Mouse (Mus musculus) megakaryocyte-erythroid progenitor cell, adult 5 weeks (primary cell): Measurements from ENCODE around the gene Gprasp1. TPM values are rescaled to one million over a fixed set of nuclear protein-coding genes. Genes with fewer than 3 reads are reported as not detected.

Experiments used
- polyA plus RNA-seq: library from polyadenylated mRNA; stranded (reverse); fragments of >175 nt; gene quantifications from 2 replicates; pipeline ENCODE4 v1.2.3, GENCODE M21; 2012

The Gprasp1 gene
- polyA plus RNA-seq = 5.9 and 7.3 TPM in 2 replicates

GRCm38 (mm10) chrX:135742304-135743055, at the start of gene Gprasp1, which contains the start of gene Armcx5:
TSS of gene Gprasp1 (plus strand) at chrX:135742733.
TSS of gene Armcx5 (plus strand) at chrX:135742733.

GRCm38 (mm10) chrX:135693633-135694032, 48.9 kb upstream of the Gprasp1 start, which contains the start of gene Tcp11x2:
TSS of gene Tcp11x2 (minus strand) at chrX:135693790.

GRCm38 (mm10) chrX:135725161-135725560, 17.4 kb upstream of the Gprasp1 start, which contains the start of gene Tmsb15a:
TSS of gene Tmsb15a (minus strand) at chrX:135725261.

GRCm38 (mm10) chrX:135797212-135797644, 54.7 kb downstream of the Gprasp1 start, which contains the start of gene Bhlhb9:
TSS of gene Bhlhb9 (plus strand) at chrX:135797594.

DNA sequence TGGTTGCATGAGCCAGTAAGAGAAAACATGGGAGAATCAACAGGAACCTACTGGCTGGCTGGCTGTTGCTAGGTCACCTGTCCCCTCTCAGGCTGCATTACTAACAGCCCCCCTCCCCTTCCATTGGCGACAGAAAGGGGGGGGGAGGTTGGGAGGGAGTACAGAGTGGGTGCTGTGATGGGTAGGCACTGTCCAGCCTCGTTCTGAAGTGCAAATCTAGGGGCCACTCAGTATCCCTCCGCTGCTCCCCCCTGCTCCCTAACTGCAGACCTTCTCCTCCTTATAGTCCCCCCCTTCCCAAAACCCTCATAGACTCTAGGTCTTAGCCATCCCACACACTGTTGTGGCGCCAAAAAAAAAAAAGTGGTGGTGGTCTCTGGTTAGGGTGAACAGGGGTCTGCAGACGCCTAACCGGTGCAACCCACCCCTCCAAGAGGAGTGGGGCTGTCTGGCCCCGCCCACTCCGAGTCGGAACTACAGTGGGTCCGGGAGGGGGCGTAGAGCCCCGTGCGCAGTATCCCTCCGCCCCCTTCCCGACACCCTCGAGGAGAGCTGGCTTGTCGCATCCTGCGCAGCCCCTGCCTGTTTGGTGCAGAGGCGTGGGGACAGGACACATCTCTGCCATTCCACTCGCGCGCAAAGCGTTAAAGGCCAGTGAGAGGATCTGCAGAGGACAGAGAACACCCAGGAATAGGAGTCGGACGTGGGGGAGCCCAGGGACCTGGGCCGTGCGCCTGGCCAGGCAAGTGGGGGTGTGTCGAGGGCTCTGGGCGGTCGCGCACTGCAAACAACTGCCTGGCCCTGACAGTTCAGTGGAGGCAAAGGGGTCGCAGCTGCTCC, 96.2 kb downstream of the Gprasp1 start, which contains the start of gene Gprasp2:
Gene Gprasp2 (plus strand): TSS at position 514 of the 840 bp plus-strand sequence.

Other genes with a start within 250 kb of the Gprasp1 start
- gene AV320801, start 248.1 kb upstream of the Gprasp1 start, polyA plus RNA-seq = not detected in 2 replicates
- gene Nxf7, start 144.0 kb upstream of the Gprasp1 start, polyA plus RNA-seq = 0.03 TPM in 1 of 2 replicates, not detected in the other
- gene Prame, start 115.0 kb upstream of the Gprasp1 start, polyA plus RNA-seq = not detected in 2 replicates
- not detected in 2 replicates for gene Tcp11x2, start 48.9 kb upstream of the Gprasp1 start, polyA plus RNA-seq
- gene Tmsb15a, start 17.5 kb upstream of the Gprasp1 start, polyA plus RNA-seq = not detected in 2 replicates
- gene Armcx5, start within 50 bp of the Gprasp1 start, polyA plus RNA-seq = 1.3 and 2.7 TPM in 2 replicates
- gene Bhlhb9, start 54.9 kb downstream of the Gprasp1 start, polyA plus RNA-seq = 8.1 and 18.4 TPM in 2 replicates
- 1.3 TPM in 2 replicates for gene Gprasp2, start 96.3 kb downstream of the Gprasp1 start, polyA plus RNA-seq